Mouse (Mus musculus): Measurements from ENCODE around the gene Padi4.

GRCm38 (mm10) chr4:140765936-140766335 lies 8.1 kb downstream of the Padi4 start:
- no peak for TF ChIP-seq CTCF (conservative IDR thresholded peaks at IDR 0.05; ENCODE audit: insufficient read depth, insufficient read length, low read depth, low read length)
- TF ChIP-seq POLR2A (IDR thresholded peaks at IDR 0.05; ENCODE audit: low read depth, low read length), result no peak

Measured in kidney, adult 2 months (tissue).